Mouse (Mus musculus) cerebellum, adult 2 months (tissue): Measurements from ENCODE around the gene Lrrc46.

Source experiments
- CTCF ChIP-seq: fragments of 200-500 bp; IDR thresholded peaks from 2 replicates; pipeline ENCODE4 v1.5.1; 2011; ENCODE audit warnings: low read depth, mild to moderate bottlenecking, control low read depth, low read length, moderate library complexity, borderline replicate concordance; ENCODE audit not compliant: insufficient read depth
- POLR2A ChIP-seq: fragments of 200-500 bp; IDR thresholded peaks from 2 replicates; pipeline ENCODE4 v1.6.1; 2011; ENCODE audit warnings: low read length, control low read depth, borderline replicate concordance; ENCODE audit not compliant: insufficient read depth

DNA sequence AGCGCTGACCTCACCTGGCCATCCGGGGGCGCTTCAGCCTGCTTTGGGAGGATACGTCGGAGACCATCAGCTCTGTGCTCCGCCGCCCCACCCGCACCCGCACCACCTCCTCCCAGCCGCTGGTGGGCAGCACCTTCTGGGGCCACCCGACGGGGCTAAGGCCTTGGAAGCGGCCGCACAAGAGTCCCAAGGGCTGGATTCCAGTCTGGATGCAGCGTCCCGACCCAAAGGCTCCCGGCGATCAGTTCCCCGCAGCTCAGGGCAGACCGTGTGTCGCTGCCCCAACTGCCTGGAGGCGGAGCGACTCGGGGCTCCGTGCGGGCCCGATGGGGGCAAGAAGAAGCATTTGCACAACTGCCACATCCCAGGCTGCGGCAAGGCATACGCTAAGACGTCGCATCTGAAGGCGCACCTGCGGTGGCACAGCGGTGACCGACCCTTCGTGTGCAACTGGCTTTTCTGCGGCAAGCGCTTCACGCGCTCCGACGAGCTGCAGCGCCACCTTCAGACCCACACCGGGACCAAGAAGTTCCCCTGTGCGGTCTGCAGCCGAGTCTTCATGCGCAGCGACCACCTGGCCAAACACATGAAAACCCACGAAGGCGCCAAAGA, 19.2 kb downstream of the Lrrc46 start:
- no peak for TF ChIP-seq POLR2A
- TF ChIP-seq CTCF: peak; percentile 66
